Comparison of ENCODE assay signal across 1 mouse cellular context in the genomic region with DNA sequence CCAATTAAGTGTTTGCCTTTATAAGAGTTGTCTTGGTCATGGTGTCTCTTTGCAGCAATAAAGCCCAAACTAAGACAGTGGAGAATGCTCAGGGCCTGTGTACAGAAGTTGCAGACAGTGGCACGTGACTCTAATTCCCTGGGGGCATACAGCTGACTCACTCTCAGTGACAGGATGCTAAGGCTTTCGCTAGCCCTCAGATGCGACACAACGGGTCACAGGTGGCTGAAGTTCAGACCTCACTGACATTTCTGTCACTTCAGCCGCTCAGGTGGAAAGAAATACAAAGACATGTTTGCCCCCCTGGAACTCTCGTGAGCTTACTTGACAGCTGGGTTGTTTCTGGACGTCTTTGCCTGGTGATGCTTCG.
TF ChIP-seq lines count a peak whose summit lies in the region.

No protein-coding gene starts in this region.

TF ChIP-seq in CH12.LX, 34 proteins besides CTCF, POLR2A, EP300 and RAD21 (continued from another document):
- TF ChIP-seq JUND (conservative IDR thresholded peaks at IDR 0.05; ENCODE audit: low read depth, low read length) (no peak), PAX5 (IDR thresholded peaks at IDR 0.05; ENCODE audit: low read length) (no peak), MYC (IDR thresholded peaks at IDR 0.05; ENCODE audit: low read depth, low read length) (no peak), MAX (IDR thresholded peaks at IDR 0.05; ENCODE audit: low read length) (no peak), SMC3 (IDR thresholded peaks at IDR 0.05; ENCODE audit: low read depth, low read length) (no peak)
TF ChIP-seq in CH12.LX: peak in this region for 3.
